Mouse (Mus musculus) hindbrain, embryonic 12.5 days (tissue): ENCODE measurements at regions not wholly inside any gene's neighbourhood (a gene's known extent, or its start where the extent isn't known, plus 50 kb on each side); places are given as distances from the start of the nearest gene placed in this dataset.
A peak's percentile ranks its signal among the peaks of the same experiment; 100 is the strongest.

Source experiments
- ATAC-seq: fragments of 200-750 bp; cut with Nextera tagmentation; 2 replicates; pipeline ENCODE4 v1.8.0; 2017; ENCODE audit warnings: moderate TSS enrichment; ENCODE audit not compliant: low FRiP score
- H3K27ac ChIP-seq: fragments of 300-500 bp; sonication (generic); 2 replicates; pipeline ENCODE4 v1.5.1; 2016; ENCODE audit warnings: mild to moderate bottlenecking
- H3K27me3 ChIP-seq: fragments of 300-500 bp; sonication (generic); 2 replicates; pipeline ENCODE4 v1.6.1; 2016; ENCODE audit warnings: mild to moderate bottlenecking
- H3K36me3 ChIP-seq: fragments of 300-500 bp; sonication (generic); 2 replicates; pipeline ENCODE4 v1.6.1; 2016; ENCODE audit warnings: mild to moderate bottlenecking
- H3K4me1 ChIP-seq: fragments of 300-500 bp; sonication (generic); 2 replicates; pipeline ENCODE4 v1.6.1; 2016
- H3K4me2 ChIP-seq: fragments of 300-500 bp; sonication (generic); replicated peaks from 2 replicates; pipeline ENCODE4 v1.6.1; 2016; ENCODE audit warnings: mild to moderate bottlenecking
- H3K4me3 ChIP-seq: fragments of 300-500 bp; sonication (generic); 2 replicates; pipeline ENCODE4 v1.5.1; 2016; ENCODE audit warnings: mild to moderate bottlenecking
- H3K9ac ChIP-seq: fragments of 300-500 bp; sonication (generic); 2 replicates; pipeline ENCODE4 v1.6.1; 2016; ENCODE audit warnings: mild to moderate bottlenecking, moderate library complexity
- H3K9me3 ChIP-seq: fragments of 300-500 bp; sonication (generic); replicated peaks from 2 replicates; pipeline ENCODE4 v1.6.1; 2016; ENCODE audit warnings: mild to moderate bottlenecking
- WGBS: fragments of 180-500 bp; shearing (Covaris S2); methylation state at CpG from one replicate; pipeline ENCODE4 v1.1.7; 2016; 5-methylcytosine and 5-hydroxymethylcytosine counted together

DNA sequence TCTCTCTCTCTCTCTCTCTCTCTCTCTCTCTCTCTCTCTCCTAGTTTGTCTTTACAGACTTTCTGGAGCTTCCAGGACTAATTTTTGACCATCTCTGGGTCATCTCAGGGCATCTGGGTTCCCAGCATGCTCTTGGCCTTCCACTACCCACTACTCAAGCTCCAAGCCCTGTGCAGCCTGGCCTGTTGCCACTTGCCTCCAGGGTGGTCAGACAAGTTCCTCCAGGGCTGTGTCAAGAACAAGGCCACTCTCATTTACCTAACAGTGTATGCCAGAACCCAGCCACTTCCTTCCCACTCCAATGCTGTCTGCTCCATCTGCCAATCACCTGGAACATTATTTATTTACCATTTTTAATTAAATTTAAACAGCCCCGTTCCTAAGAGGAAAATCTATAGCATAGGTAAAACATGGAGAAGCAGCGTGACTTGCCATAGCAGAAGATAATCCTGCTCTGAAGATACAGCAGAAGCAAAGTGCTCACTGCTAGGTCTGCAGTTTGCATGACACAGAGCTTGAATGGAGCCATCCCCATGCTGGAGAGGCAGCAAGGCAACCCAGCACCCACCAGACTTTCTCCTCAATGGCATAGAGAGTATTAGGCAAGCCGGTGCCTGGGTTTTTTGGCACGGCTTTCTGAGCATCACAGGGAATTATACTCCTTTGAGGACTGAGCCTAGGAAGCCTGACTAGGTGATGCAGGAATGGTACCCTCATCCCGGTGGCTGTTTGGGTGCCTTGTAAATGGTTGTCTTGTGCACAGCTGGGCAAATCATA lies 54.0 kb downstream of the Foxi1 start:
- H3K27ac ChIP-seq = no peak overlapping the region
- no peak for ATAC-seq
- 90% methylated on average over 5 of the region's 5 CpGs for WGBS
- H3K4me1 ChIP-seq = no peaks in the 10 kb centered on the region
- no peak overlapping the region for H3K4me2 ChIP-seq
- no peak overlapping the region for H3K4me3 ChIP-seq
- H3K27me3 ChIP-seq = no peaks in the 10 kb centered on the region
- H3K9ac ChIP-seq = no peak overlapping the region
- no peaks in the 10 kb centered on the region for H3K36me3 ChIP-seq
- no peaks in the 10 kb centered on the region for H3K9me3 ChIP-seq

DNA sequence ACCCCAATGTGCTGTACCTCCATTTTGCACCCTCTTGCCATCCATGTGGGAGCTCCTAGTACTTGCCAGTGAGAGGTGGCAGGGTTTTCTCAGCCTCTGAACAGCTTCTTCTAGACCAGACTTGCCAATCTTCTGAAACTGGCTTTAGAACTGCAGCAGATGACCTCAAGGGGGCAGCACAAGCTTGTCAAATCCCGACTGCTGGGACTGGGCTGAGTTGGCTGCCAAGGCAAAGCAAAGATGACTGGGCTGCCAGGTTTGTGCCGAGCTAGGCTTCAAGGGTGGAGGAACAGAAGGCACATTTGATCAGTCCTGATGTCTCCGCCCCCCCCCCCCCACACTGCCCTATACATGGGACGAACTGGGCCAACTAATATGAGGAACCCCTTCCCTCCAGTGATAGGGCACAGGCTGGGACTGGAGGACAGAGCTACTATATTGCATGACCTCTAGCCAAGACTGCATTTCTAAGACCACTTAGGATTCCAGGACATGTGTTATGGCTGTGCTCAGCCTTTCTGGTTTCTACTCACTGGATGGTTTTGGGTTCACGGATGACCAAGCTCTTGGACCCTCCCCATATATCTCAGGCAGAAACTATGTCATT lies 51.1 kb upstream of the 4930469K13Rik start:
- 44% methylated on average over 5 of the region's 5 CpGs for WGBS
- no peak overlapping the region for H3K4me3 ChIP-seq
- ATAC-seq = 0 out of 2 replicates have a peak, but pooled peaks have one; percentile 40
- H3K9ac ChIP-seq = no peak overlapping the region
- no peaks in the 10 kb centered on the region for H3K9me3 ChIP-seq
- H3K4me2 ChIP-seq = no peak overlapping the region
- no peaks in the 10 kb centered on the region for H3K36me3 ChIP-seq
- H3K27ac ChIP-seq = no peak overlapping the region
- no peaks in the 10 kb centered on the region for H3K27me3 ChIP-seq
- H3K4me1 ChIP-seq = no peaks in the 10 kb centered on the region
